Mouse (Mus musculus): ENCODE results near the gene Irs1.

The Irs1 gene

DNA sequence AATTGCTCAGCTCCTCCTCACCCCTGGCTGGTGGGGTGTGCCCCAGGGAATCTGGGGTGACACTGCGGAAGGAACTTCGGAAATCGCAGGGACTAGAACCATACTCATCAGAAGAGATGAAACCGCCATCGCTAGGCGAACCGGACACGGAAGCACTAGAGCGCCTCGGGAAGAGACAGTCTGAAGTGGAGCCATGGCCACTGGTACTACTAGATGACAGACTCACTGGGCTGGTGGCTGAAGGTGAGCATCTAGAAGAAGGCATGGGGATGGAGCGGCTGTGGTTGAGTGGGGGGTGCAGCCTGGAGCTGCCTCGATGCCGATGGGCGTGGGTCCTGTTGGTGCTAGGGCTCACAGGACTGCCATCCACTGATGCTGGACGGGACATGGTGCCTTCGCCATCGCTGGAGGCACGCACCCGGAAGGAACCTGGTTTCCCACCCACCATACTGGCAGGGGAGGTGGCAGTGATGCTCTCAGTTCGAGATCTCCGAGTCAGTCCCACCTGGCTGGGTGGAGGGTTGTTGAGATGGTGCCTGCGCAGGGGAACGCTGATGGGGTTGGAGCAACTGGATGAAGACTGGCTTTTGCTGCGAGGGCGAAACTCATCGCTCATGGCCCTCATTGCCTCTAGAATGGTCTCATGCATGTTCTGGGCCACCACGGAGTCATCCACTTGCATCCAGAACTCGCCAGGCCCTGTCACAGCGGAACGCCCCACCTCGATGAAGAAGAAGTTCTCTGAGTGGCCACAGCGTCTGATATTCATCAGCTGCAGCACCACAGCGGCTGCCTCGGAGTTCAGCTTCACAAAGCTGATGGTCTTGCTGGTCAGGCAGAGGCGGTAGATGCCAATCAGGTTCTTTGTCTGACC lies 1.9 kb downstream of the Irs1 start:
- DNase-seq (ENCODE audit: low spot score in 2 of 2), result peak in 1 of 2 experiments; percentile 4

- no peak for DNase-seq (ENCODE audit: low spot score in 2 of 2)
These were observed 2.7 kb downstream of the Irs1 start for GRCm38 (mm10) chr1:82288421-82288990.

GRCm38 (mm10) chr1:82287776-82288325 lies 3.4 kb downstream of the Irs1 start:
- DNase-seq (ENCODE audit: low spot score in 2 of 2), result no peak

- DNase-seq (ENCODE audit: low spot score in 2 of 2), result no peak
These were observed 4.0 kb downstream of the Irs1 start for GRCm38 (mm10) chr1:82287052-82287775.

DNA sequence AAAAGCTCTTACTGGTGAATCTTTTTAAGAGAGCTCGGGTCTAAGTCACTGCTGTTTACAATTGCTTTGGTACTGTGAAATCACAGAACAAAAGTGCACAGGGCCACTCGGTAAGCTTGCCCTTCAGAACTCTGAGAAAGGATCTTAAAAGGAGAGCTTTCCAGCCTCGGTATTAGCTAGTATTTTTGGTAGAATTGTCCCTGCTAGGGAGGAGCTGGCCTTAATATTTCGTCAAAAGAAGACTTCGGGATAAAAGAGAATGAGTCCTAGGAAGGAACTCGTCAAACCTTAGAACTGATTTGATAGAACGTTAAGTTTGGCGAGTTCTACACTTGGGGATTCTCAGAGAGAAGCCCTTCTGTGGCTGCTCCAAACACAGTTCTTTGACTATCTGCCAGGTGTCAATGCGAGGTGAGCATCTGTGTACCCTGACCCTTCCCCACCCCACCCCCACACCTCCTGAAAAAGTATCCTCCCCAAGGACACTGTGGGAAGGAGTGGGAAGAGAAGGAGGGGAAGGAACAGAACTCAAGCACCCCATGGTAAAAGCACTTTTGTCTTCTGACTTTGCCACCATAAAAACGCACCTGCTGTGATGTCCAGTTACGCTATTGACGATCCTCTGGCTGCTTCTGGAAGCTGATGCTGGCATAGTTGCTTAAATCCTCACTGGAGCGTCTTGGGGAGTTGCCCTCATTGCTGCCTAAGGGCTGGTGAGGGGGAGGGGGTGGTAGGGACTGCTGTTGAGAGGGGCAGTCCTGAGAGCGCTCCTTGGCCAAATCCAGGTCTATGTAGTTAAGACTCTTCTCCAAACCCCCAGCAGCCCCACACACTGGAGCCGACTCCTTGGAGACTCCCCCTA lies 4.8 kb downstream of the Irs1 start:
- no peak for DNase-seq (ENCODE audit: low spot score in 2 of 2)

- DNase-seq (ENCODE audit: low spot score in 2 of 2), result no peak
These were observed 5.6 kb downstream of the Irs1 start for GRCm38 (mm10) chr1:82285461-82286189.

- no peak for DNase-seq (ENCODE audit: low spot score in 2 of 2)
These were observed 6.8 kb downstream of the Irs1 start for GRCm38 (mm10) chr1:82284403-82284802.

GRCm38 (mm10) chr1:82283901-82284301 lies 7.3 kb downstream of the Irs1 start:
- DNase-seq (ENCODE audit: low spot score in 2 of 2), result no peak

DNA sequence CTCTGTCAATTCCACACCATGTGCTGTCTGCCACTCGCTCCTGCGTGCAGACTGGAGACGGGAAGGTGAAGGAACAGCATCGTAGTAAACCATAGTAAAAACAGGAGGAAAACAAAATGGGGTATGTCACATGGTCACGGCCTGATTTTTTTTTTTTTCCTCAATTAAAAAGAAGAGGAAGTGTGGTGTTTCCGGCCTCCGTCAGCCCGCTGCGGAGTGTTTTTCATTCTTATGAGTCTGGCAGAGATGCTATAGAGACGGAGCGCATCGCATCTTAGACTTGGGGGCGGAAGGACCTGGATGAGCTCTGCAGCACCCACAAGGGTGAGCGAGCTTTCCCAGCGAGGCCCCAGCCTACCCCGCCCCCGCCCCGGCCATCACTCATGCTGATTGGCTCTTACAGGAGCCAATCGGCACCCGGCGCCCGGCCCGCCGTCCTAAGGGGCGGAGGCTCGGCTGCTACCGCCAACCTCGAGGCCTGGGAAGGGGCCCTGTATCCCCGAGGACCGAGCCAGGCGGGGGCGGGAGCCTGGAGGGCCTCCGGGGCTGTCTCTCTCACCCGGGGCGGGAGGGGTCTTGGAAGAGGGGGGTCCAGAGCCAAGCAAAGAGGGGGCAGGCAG lies 8.1 kb downstream of the Irs1 start:
- DNase-seq (ENCODE audit: low spot score in 2 of 2), result peak; percentile 60 to 79

GRCm38 (mm10) chr1:82281823-82282222 lies 9.4 kb downstream of the Irs1 start:
- DNase-seq (ENCODE audit: low spot score in 2 of 2), result no peak

DNA sequence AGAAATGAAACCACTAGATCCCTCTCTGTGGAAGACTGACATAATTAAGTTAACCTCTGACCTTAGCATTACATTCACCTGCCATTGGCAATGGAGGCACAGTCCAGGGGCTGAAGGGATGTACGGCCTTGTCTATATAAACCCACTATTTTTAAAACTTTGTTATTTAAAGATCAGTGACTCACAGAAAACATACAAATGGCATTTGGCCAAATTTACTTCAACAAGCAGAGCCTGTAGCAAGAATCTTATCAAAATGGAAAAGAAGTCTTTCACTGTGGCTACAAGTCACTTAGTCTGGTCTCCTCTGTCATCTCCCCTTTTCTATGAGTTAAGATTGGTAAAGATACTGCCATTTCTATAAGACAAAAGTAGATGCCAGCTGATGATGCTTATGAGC lies 11.4 kb downstream of the Irs1 start:
- DNase-seq (ENCODE audit: low spot score in 2 of 2), result no peak

GRCm38 (mm10) chr1:82274361-82274760 lies 16.9 kb downstream of the Irs1 start:
- DNase-seq (ENCODE audit: low spot score in 2 of 2), result no peak

GRCm38 (mm10) chr1:82273529-82273928 lies 17.7 kb downstream of the Irs1 start:
- DNase-seq (ENCODE audit: low spot score in 2 of 2), result no peak

GRCm38 (mm10) chr1:82272231-82272630 lies 19.0 kb downstream of the Irs1 start:
- DNase-seq (ENCODE audit: low spot score in 2 of 2), result no peak

DNA sequence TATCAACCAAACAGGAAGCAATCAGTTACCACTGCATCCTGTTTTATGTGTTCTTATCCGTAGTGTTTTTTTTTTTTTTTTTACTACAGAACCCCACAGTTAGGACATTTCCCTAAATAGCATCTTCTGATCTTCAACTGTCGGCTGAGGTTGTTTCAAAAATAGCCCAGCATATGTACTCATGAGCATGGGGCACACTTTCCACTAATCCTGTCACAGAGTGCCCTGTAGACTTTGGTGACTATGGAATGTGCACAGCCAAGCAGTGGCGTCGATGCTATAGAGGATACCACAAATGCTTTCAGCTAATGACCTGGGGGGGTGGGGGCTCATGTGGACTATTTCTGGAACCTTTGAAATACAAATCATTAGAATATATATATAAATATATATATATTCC lies 23.7 kb downstream of the Irs1 start:
- no peak for DNase-seq (ENCODE audit: low spot score in 2 of 2)

GRCm38 (mm10) chr1:82262331-82262730 lies 28.9 kb downstream of the Irs1 start:
- no peak for DNase-seq (ENCODE audit: low spot score in 2 of 2)

- no peak for DNase-seq (ENCODE audit: low spot score in 2 of 2)
These were observed 29.6 kb downstream of the Irs1 start for GRCm38 (mm10) chr1:82261638-82262037.

- DNase-seq (ENCODE audit: low spot score in 2 of 2), result no peak
These were observed 30.1 kb downstream of the Irs1 start for GRCm38 (mm10) chr1:82261053-82261618.

GRCm38 (mm10) chr1:82260055-82260454 lies 31.2 kb downstream of the Irs1 start:
- DNase-seq (ENCODE audit: low spot score in 2 of 2), result no peak

DNA sequence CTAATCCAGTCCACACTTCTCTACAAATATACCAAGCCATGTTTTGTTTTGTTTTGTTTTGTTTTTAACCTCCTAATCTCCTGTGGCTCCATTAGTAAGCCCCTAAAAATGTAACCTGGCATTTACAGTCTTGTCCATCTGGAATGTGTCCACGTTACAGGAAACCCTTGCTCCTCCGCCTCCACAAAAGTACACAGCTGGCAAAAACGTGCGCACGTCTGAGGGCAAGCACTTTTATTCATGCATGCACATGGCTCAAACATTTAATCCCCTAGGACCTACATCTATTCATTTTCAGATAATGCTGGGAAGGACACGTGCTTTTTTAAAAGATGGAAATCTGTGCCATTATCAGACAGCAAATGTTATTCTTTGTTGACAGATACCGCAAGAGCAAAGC lies 32.9 kb downstream of the Irs1 start:
- DNase-seq (ENCODE audit: low spot score in 2 of 2), result no peak

Data from frontal cortex, postnatal 25 days (tissue).